Mouse (Mus musculus): ENCODE measurements around the gene Gemin2.
"Not testable (repeated sequence)": the region's sequence is repeated elsewhere in the genome, so short reads cannot be mapped to it uniquely, and the experiment has no call there.

Gene Gemin2

GRCm38 (mm10) chr12:59013234-59013633 is at the start of gene Gemin2:
Gene Gemin2 (plus strand): TSS chr12:59013393.
- DNase-seq: peak; percentile 95

- peak; percentile 20 for DNase-seq
Observed at GRCm38 (mm10) chr12:58964583-58964982, 48.6 kb upstream of the Gemin2 start.

GRCm38 (mm10) chr12:58976966-58977365 is 36.2 kb upstream of the Gemin2 start:
- peak; percentile 10 for DNase-seq

DNA sequence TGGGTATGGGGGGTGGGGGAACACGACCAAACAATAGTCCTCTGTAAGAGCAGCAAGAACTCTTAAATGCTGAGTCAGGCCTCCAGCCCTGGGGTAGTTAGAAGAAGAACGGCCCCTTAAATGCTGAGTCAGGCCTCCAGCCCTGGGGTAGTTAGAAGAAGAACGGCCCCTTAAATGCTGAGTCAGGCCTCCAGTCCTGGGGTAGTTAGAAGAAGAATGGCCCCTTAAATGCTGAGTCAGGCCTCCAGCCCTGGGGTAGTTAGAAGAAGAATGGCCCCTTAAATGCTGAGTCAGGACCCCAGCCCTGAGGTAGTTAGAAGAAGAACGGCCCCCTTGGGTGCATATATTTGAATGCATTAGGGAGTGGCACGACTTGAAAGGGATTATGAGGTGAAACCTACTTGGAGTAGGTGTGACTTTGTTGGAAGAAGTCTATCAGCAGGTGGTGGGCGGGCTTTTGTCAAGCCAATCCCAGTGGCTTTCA is 32.0 kb upstream of the Gemin2 start:
- not testable (repeated sequence) for DNase-seq

- DNase-seq: no peak
Observed at GRCm38 (mm10) chr12:58985766-58986165, 27.4 kb upstream of the Gemin2 start.

DNA sequence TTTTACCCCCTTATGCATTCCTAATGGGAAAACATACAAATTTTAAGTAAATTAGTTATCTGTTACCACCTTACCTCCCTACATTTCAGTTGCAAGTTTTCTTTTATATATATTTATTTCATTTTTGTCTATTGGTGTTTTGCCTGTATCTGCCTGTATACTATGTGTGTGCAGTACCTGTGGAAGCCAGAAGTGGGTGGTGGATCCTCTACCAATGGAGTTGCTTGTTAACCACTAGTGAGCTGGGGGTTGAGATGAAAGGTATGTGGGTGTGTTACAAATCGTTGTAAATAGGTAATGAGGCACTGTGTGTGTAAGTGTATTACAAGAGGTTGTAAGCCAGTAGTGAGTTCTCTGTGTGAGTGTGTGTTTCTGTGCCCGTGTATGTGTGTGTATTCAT is 2.7 kb upstream of the Gemin2 start:
- peak; percentile 11 for DNase-seq

GRCm38 (mm10) chr12:59011275-59011843 is 1.8 kb upstream of the Gemin2 start:
- no peak for DNase-seq

DNA sequence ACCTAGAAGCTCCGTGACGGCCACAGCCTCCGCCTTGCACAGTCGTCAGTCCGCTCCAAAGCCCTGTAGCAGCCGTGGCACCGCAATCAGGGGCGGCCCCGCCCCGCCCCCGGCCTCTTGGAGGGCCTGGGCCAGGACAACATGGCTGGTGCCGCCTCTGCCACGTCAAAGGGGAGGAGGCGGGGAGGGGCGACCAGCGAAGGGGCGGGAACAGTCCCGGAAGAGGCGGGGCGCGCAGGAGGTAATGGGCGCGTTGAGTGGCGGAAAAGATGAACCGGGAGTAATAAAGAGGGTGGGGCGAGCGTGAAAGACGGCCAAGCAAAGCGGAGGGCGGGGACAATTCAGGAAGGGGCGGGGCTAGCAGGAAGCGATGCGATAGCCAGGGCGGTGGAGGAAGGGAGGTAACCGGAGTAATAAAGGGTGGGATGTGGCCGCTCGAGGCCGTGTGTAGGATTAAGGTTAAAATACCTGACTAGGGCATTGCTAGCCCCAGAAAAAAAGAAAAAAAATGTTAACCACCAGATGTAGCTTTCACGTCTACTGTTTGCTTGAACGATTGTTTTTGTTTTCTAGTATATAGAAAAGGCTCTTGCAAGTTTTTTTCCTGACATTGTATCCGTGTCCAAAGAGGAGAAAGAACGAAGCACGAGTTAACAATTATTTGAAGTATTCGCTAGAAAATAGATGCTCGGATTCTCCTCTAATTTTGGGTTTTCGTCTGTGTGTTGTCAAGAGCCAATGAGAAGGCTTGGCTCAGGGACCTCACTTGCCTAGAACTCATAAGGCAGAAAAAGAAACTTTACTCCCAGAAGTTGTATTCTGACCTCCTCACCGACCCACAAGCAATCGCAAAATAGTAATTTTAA is 1.1 kb upstream of the Gemin2 start, which contains the start of gene Sec23a:
Gene Sec23a (minus strand): TSS at position 174 of the 866 bp plus-strand sequence.
- DNase-seq: peak; percentile 99

DNA sequence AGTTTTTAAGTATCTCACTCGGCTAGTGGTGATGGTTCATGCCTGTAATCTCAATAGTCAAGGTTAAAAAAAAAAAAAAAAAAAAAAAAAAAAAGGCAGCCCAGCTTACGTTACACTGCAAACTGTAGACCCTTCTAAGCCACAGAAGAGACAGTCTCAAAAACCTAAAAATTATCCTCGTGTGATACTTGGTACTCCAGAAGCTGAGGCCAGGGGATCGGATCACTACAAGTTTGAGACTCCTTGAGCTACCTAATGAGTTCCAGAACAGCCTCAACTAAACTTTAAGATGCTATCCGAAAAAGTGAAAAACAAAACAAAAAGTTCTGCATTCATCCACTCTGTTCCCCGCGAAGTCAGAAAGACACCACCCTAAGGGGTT is 492 bp upstream of the Gemin2 start:
- peak; percentile 13 for DNase-seq

DNA sequence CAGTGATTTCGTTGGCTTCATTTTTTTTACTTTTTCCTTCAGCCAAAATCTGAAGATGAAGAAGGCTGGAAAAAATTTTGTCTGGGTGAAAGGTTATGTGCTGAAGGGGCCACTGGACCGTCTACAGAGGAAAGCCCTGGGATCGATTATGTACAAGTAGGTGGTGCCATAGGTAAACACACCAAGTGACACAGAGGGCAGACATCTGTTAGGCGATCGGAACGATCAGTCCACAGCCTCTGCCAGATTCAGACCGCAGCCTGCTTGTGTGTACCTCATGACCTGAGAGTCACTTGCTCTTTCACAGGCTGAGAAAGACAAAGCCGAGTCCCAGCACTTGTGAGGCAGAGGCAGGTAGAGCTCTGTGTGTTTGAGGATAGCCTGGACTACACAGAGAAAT is 4.8 kb downstream of the Gemin2 start:
- no peak for DNase-seq

GRCm38 (mm10) chr12:59019891-59020290 is 6.7 kb downstream of the Gemin2 start:
- DNase-seq: no peak

GRCm38 (mm10) chr12:59021306-59021705 is 8.1 kb downstream of the Gemin2 start:
- no peak for DNase-seq

- no peak for DNase-seq
Observed at GRCm38 (mm10) chr12:59032101-59032500, 18.9 kb downstream of the Gemin2 start.

- no peak for DNase-seq
Observed at GRCm38 (mm10) chr12:59039162-59039970, 26.2 kb downstream of the Gemin2 start.

GRCm38 (mm10) chr12:59039971-59040844 is 27.0 kb downstream of the Gemin2 start:
- peak; percentile 62 for DNase-seq

GRCm38 (mm10) chr12:59040851-59041250 is 27.7 kb downstream of the Gemin2 start:
- no peak for DNase-seq

- no peak for DNase-seq
Observed at GRCm38 (mm10) chr12:59052470-59052869, 39.3 kb downstream of the Gemin2 start.

DNA sequence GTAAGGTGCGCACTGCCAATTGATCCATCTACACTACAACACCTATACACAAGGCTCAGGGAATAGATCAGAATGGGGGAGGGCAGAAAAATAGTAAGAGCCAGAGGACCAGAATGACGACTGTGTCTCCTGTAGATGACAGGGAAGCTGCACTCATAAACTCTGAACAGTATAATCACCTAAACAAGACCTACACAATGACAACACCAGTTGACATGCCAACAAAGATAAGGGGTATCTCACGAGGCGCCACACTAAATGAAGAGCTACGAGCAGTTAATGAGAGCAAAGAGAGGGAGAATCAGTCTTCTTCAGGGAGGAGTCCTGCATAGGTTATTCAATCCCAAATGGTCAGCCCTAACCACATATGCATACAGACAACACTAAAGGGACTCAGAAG is 40.0 kb downstream of the Gemin2 start:
- no peak for DNase-seq

- DNase-seq: no peak
Observed at GRCm38 (mm10) chr12:59053976-59054375, 40.8 kb downstream of the Gemin2 start.

DNA sequence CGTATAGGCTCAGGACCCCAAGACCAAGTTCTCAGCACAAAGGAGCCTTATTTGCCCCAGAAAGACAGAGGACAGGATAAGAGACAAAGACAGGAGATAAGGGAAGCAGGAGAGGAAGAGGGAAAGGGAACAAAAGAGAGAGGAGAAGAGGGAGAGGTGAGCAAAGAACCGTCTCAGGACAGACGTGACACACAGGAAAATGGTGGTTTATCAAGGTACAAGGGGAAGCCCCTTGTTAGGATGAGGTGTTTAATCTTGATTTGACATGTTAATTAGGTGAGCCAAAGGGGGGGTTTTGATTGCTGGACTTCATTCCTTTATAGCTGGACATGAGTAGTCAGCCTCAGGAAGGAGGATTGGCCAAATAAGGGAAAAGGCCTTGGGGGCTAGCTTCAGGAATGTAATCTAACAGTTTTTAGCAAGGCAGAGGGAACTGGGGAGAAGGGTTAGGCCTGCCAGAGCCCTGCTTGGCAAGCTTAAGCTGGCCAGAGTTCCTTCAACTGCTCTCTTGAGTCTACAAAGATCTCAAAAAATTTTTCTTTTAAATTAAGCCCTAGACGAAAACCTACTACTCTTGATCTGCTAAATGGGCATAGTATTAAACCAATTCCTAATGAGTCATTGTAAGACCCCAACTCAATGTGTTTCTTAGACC is 42.1 kb downstream of the Gemin2 start:
- no peak for DNase-seq

- no peak for DNase-seq
Observed at GRCm38 (mm10) chr12:59056222-59056621, 43.0 kb downstream of the Gemin2 start.

DNA sequence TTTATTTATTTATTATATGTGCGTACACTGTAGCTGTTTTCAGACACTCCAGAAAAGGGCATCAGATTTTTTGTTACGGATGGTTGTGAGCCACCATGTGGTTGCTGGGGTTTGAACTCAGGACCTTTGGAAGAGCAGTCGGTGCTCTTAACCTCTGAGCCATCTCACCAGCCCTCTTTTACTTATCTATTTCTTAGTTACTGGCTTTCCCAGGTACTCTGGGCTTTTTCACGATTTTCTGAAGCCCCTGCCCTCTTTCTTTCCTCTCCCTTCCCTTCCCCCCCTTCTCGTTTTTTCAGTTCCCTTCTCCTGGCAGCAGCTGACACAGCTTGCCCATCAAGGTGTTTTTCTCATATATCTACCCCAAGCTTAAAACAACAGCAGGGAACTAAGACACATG is 45.0 kb downstream of the Gemin2 start:
- DNase-seq: not testable (repeated sequence)
